In the genomic region with DNA sequence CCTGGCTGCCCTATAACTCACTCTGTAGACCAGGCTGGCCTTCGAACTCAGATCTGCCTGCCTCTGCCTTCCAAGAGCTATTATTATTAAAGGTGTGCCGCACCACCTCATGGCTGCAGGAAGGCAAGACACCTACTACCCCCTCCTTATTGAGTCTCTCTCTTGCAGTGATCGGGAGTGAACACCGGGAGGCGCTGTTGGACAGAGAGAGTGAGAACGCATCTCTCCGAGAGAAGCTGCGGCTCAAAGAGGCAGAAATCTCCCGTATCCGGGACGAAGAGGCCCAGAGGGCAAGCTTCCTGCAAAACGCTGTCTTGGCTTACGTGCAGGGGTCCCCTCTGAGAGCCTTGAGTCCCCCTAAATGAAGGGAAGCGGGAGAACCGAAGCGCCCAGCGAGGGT, we compare ENCODE assay signal across 8 mouse cellular contexts. TPM values are rescaled to one million over a fixed set of nuclear protein-coding genes. Genes with fewer than 3 reads are reported as not detected.
DNase-seq lines count a peak whose midpoint lies in the region; ATAC-seq and TF ChIP-seq lines count a peak whose summit lies in the region.

No protein-coding gene starts in this region.

- H3K4me3 ChIP-seq in heart, embryonic 14.5 days (ENCODE audit: control insufficient read depth in 1 of 2, insufficient read depth in 1 of 2, low read depth in 1 of 2, low read length in 2 of 2): peak overlapping the region in 1 of 2 experiments; percentile 61; a peak in 1 of 4 replicates
- H3K4me3 ChIP-seq in liver, embryonic 13.5 days (replicated peaks): peak overlapping the region; percentile 58; the same call in 1 of the 2 replicates
- peak overlapping the region; percentile 56 for H3K4me3 ChIP-seq in stomach, embryonic 15.5 days (replicated peaks)

- peak; percentile 93 for TF ChIP-seq CTCF in brain, embryonic 14.5 days (IDR thresholded peaks at IDR 0.05; ENCODE audit: borderline replicate concordance, extremely low read depth, insufficient read depth, insufficient read length)

- peaks cover 35% of the 10 kb centered on the region for H3K36me3 ChIP-seq in heart, embryonic 14.5 days (ENCODE audit: control insufficient read depth, insufficient read depth, low read length)
- H3K36me3 ChIP-seq in liver, embryonic 13.5 days: peaks cover 31% of the 10 kb centered on the region
- H3K36me3 ChIP-seq in stomach, embryonic 15.5 days: peaks cover 14% of the 10 kb centered on the region; the same call in 1 of the 2 replicates

- H3K27ac ChIP-seq in heart, embryonic 14.5 days (replicated peaks in 1 of 2; ENCODE audit: control insufficient read depth in 1 of 2, insufficient read depth in 1 of 2, low read depth in 2 of 2, low read length in 2 of 2): no peak overlapping the region
- no peak overlapping the region for H3K27ac ChIP-seq in liver, embryonic 13.5 days
- H3K27ac ChIP-seq in stomach, embryonic 15.5 days: no peak overlapping the region

- peak overlapping the region; percentile 80 for H3K9ac ChIP-seq in heart, embryonic 14.5 days (ENCODE audit: low read length)
- no peak overlapping the region for H3K9ac ChIP-seq in liver, embryonic 13.5 days
- H3K9ac ChIP-seq in stomach, embryonic 15.5 days: 0 out of 2 replicates have a peak overlapping the region, but pooled peaks have one; percentile 55

- no peaks in the 10 kb centered on the region for H3K9me3 ChIP-seq in heart, embryonic 14.5 days (ENCODE audit: control insufficient read depth, low read length)
- no peaks in the 10 kb centered on the region for H3K9me3 ChIP-seq in liver, embryonic 13.5 days (replicated peaks)
- H3K9me3 ChIP-seq in stomach, embryonic 15.5 days: no peaks in the 10 kb centered on the region

- peak overlapping the region; percentile 97 for H3K4me2 ChIP-seq in heart, embryonic 14.5 days (ENCODE audit: low read length)
- H3K4me2 ChIP-seq in liver, embryonic 13.5 days: peak overlapping the region; percentile 81
- H3K4me2 ChIP-seq in stomach, embryonic 15.5 days: peak overlapping the region; percentile 98

- no peak for TF ChIP-seq POLR2A in brain, embryonic 14.5 days (IDR thresholded peaks at IDR 0.05; ENCODE audit: borderline replicate concordance, extremely low read depth, insufficient read depth, insufficient read length, poor library complexity, severe bottlenecking)

- DNase-seq in B cell, adult 2 months: peak; percentile 95 to 96
- DNase-seq in brain, embryonic 14.5 days (ENCODE audit: low read depth): peak; percentile 94
- peak; percentile 77 for DNase-seq in fibroblast of lung, adult 2 months (ENCODE audit: low read depth)
- DNase-seq in kidney, postnatal 10 days: peak; percentile 95
- DNase-seq in liver, embryonic 13.5 days: peak; percentile 76
- peak; percentile 91 for DNase-seq in neural tube, embryonic 10.5 days (ENCODE audit: extremely low spot score, low spot score)

- H3K27me3 ChIP-seq in heart, embryonic 14.5 days (ENCODE audit: control insufficient read depth, insufficient read depth, low read length): peaks cover 32% of the 10 kb centered on the region
- H3K27me3 ChIP-seq in liver, embryonic 13.5 days: peaks cover 44% of the 10 kb centered on the region
- H3K27me3 ChIP-seq in stomach, embryonic 15.5 days (replicated peaks): 0 out of 2 replicates have a peak, but pooled peaks cover 3% of the 10 kb centered on the region

- 11% methylated on average over 17 of the region's 17 CpGs for WGBS in heart, embryonic 14.5 days
- 13% methylated on average over 17 of the region's 17 CpGs for WGBS in liver, embryonic 13.5 days (ENCODE audit: insufficient replicate concordance)
- WGBS in stomach, embryonic 15.5 days: 16% methylated on average over 17 of the region's 17 CpGs

- peaks cover 7 to 12% of the 10 kb centered on the region in 2 experiments; a peak in 3 of 4 replicates for H3K4me1 ChIP-seq in heart, embryonic 14.5 days (ENCODE audit: control insufficient read depth in 2 of 2, insufficient read depth in 2 of 2, low read length in 2 of 2)
- H3K4me1 ChIP-seq in liver, embryonic 13.5 days (replicated peaks): peaks cover 25% of the 10 kb centered on the region
- peaks cover 14% of the 10 kb centered on the region for H3K4me1 ChIP-seq in stomach, embryonic 15.5 days

- no peak for ATAC-seq in heart, embryonic 14.5 days (ENCODE audit: insufficient number of reproducible peaks, insufficient read depth, low FRiP score, low read depth)
- ATAC-seq in liver, embryonic 13.5 days (ENCODE audit: low read depth): no peak
- peak; percentile 20; the same call in 1 of the 2 replicates for ATAC-seq in stomach, embryonic 15.5 days (ENCODE audit: insufficient read depth, low FRiP score, low read depth)

RNA-seq across cellular contexts. Expression of a gene that starts 0.8 kb away (rescaled TPM):
- polyA plus RNA-seq in brain, embryonic 14.5 days (2012; rRNA removed): 425 and 438 TPM in 2 replicates
- 0.69 and 1.9 TPM in 2 replicates for polyA plus RNA-seq in heart, embryonic 14.5 days (2014; fragmentation: Nextera tagmentation; extraction: Ambion mirVana)
- polyA plus RNA-seq in liver, embryonic 13.5 days (2015; fragmentation: Nextera tagmentation; extraction: Ambion mirVana): 1.7 and 2.3 TPM in 2 replicates
- polyA plus RNA-seq in stomach, embryonic 15.5 days (2015; fragmentation: Nextera tagmentation; extraction: Ambion mirVana): 36.4 and 39.4 TPM in 2 replicates

RNA-seq across cellular contexts. Expression of a gene that starts 6.6 kb away (rescaled TPM):
- polyA plus RNA-seq in brain, embryonic 14.5 days (2012; rRNA removed): 8.6 and 11.8 TPM in 2 replicates
- polyA plus RNA-seq in heart, embryonic 14.5 days (2014; fragmentation: Nextera tagmentation; extraction: Ambion mirVana): 7.7 and 11.9 TPM in 2 replicates
- 8.8 and 9.6 TPM in 2 replicates for polyA plus RNA-seq in liver, embryonic 13.5 days (2015; fragmentation: Nextera tagmentation; extraction: Ambion mirVana)
- 31.6 and 33.5 TPM in 2 replicates for polyA plus RNA-seq in stomach, embryonic 15.5 days (2015; fragmentation: Nextera tagmentation; extraction: Ambion mirVana)

RNA-seq across cellular contexts. Expression of a gene that starts 6.7 kb away (rescaled TPM):
- 97.6 and 128 TPM in 2 replicates for polyA plus RNA-seq in brain, embryonic 14.5 days (2012; rRNA removed)
- 16.9 and 23.7 TPM in 2 replicates for polyA plus RNA-seq in heart, embryonic 14.5 days (2014; fragmentation: Nextera tagmentation; extraction: Ambion mirVana)
- 13.0 and 14.3 TPM in 2 replicates for polyA plus RNA-seq in liver, embryonic 13.5 days (2015; fragmentation: Nextera tagmentation; extraction: Ambion mirVana)
- polyA plus RNA-seq in stomach, embryonic 15.5 days (2015; fragmentation: Nextera tagmentation; extraction: Ambion mirVana): 55.7 and 57.3 TPM in 2 replicates

RNA-seq across cellular contexts. Expression of a gene that starts 6.9 kb away (rescaled TPM):
- polyA plus RNA-seq in brain, embryonic 14.5 days (2012; rRNA removed): 59.7 and 89.6 TPM in 2 replicates
- 109 and 135 TPM in 2 replicates for polyA plus RNA-seq in heart, embryonic 14.5 days (2014; fragmentation: Nextera tagmentation; extraction: Ambion mirVana)
- polyA plus RNA-seq in liver, embryonic 13.5 days (2015; fragmentation: Nextera tagmentation; extraction: Ambion mirVana): 123 and 126 TPM in 2 replicates
- 155 and 158 TPM in 2 replicates for polyA plus RNA-seq in stomach, embryonic 15.5 days (2015; fragmentation: Nextera tagmentation; extraction: Ambion mirVana)

RNA-seq across cellular contexts. Expression of a gene that starts 11.5 kb away (rescaled TPM):
- 0.53 and 0.66 TPM in 2 replicates for polyA plus RNA-seq in brain, embryonic 14.5 days (2012; rRNA removed)
- polyA plus RNA-seq in heart, embryonic 14.5 days (2014; fragmentation: Nextera tagmentation; extraction: Ambion mirVana): 1.7 and 4.7 TPM in 2 replicates
- polyA plus RNA-seq in liver, embryonic 13.5 days (2015; fragmentation: Nextera tagmentation; extraction: Ambion mirVana): 0.22 TPM in 1 of 2 replicates, not detected in the other
- 54.5 and 82.4 TPM in 2 replicates for polyA plus RNA-seq in stomach, embryonic 15.5 days (2015; fragmentation: Nextera tagmentation; extraction: Ambion mirVana)

Comparison
In these comparisons a context has a peak if more than half of its experiments do, and no peak if none do; other contexts are left out.
1. RNA of a gene that starts 0.8 kb away (polyA plus RNA-seq): 425 to 438 TPM in brain, embryonic 14.5 days and 36.4 to 39.4 TPM in stomach, embryonic 15.5 days; 1.7 to 2.3 TPM in liver, embryonic 13.5 days and 0.69 to 1.9 TPM in heart, embryonic 14.5 days; every median in the first group is over 10 times any median in the second.
2. Peak in every context shown above with its lines, with median percentiles within 50 percentile points of each other: DNase-seq and H3K4me2 ChIP-seq.